Mouse (Mus musculus) megakaryocyte progenitor cell, adult 5-6 weeks (primary cell): ENCODE results near the gene Pin1. TPM values are rescaled to one million over a fixed set of nuclear protein-coding genes. Genes with fewer than 3 reads are reported as not detected.

Source experiments
- ATAC-seq: replicated peaks from 2 replicates; pipeline ENCODE4 v1.8.0; 2016; ENCODE audit warnings: mild to moderate bottlenecking, moderate TSS enrichment, inconsistent platforms; ENCODE audit not compliant: poor library complexity
- total RNA-seq, 2 experiments: library from RNA; stranded (forward) in 1 of 2; stranded (reverse) in 1 of 2; fragments of 157-497, 149-512 nt in 1 of 2; fragments of 200-1000 nt in 1 of 2; gene quantifications; 2 replicates each; pipeline versions ENCODE4 v1.2.3 to v1.2.4; 2015 to 2017

The Pin1 gene
- total RNA-seq, 2 experiments from 2014 or later: 18.5 to 19.1 TPM

GRCm38 (mm10) chr9:20696107-20696712 is 44.3 kb downstream of the Pin1 start:
- ATAC-seq: 0 out of 2 replicates have a peak, but pooled peaks have one; percentile 29

GRCm38 (mm10) chr9:20697466-20697865 is 45.6 kb downstream of the Pin1 start:
- ATAC-seq: no peak

DNA sequence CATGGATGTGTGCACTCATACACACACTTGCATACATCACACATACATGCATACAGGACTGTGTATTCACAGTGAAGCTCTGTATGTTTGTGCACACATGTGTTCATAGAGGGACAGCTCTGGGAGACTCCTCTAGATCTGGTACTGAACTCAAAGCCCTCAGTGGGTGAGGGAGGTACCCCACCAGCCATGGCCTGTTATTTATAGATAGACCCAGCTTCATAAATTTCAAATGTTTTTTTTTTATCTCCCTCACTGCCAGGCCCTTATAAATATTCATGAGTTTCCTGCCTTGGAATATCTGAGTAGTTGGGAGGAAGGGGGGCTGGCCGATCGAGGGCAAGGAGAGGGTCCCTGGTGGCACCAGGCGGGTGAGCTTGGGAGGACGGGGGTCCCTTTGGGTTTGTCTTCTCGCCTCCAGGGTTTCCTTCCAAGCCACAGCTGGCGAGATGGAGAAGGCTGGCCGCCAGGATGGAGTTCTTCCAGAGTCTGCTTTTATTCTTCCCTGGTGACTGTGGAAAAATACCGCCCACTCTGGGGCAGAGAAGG is 52.0 kb downstream of the Pin1 start:
- ATAC-seq: no peak

GRCm38 (mm10) chr9:20705420-20705819 is 53.5 kb downstream of the Pin1 start:
- ATAC-seq: no peak

- ATAC-seq: peak; percentile 39; the same call in 1 of the 2 replicates
Observed at GRCm38 (mm10) chr9:20705981-20706380, 54.1 kb downstream of the Pin1 start.

GRCm38 (mm10) chr9:20710471-20710870 is 58.6 kb downstream of the Pin1 start:
- ATAC-seq: no peak

- ATAC-seq: no peak
Observed at GRCm38 (mm10) chr9:20712934-20713477, 61.1 kb downstream of the Pin1 start.

DNA sequence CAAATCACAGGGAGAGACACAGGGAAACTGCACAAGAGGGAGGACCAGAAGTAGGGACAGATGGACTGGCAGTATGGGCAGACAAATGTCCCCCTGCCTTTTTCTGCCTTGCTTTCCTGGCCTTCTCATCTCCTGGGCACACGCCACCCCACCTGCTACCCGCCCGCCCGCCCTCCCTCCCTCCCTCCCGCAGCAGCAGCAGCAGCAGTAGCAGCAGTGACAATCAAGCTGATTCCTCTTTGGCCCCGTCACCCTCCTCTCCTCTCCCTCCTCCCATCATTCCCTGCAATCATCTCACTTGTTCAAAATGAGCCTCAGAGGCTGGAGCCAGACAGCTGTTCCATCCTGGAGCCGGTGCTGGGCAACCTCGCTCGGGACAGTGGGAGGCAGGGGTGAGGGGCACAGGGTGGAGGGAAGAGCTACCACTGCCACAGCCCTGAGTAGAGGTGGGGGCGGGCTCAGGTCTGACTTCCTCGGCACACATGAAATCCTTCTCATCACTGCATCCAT is 61.6 kb downstream of the Pin1 start:
- ATAC-seq: no peak

- peak; percentile 50; the same call in 1 of the 2 replicates for ATAC-seq
Observed at GRCm38 (mm10) chr9:20715332-20715731, 63.4 kb downstream of the Pin1 start.

Other genes starting within 250 kb of the Pin1 start
- 24.9 and 26.3 TPM in 2 replicates for gene Zfp26, start 191.9 kb upstream of the Pin1 start, total RNA-seq (2015)
- 16.2 and 61.3 TPM in 2 replicates for gene Zfp26, start 191.9 kb upstream of the Pin1 start, total RNA-seq (2017)
- gene Zfp426, start 159.3 kb upstream of the Pin1 start, total RNA-seq (2015): 20.2 and 22.4 TPM in 2 replicates
- gene Zfp426, start 159.3 kb upstream of the Pin1 start, total RNA-seq (2017): 22.5 and 28.4 TPM in 2 replicates
- gene Zfp266, start 130.7 kb upstream of the Pin1 start, total RNA-seq (2015): 40.6 and 48.8 TPM in 2 replicates
- 34.6 and 43.3 TPM in 2 replicates for gene Zfp266, start 130.7 kb upstream of the Pin1 start, total RNA-seq (2017)
- gene Zfp846, start 70.8 kb upstream of the Pin1 start, total RNA-seq (2015): 9.5 and 12.0 TPM in 2 replicates
- 4.7 and 5.6 TPM in 2 replicates for gene Zfp846, start 70.8 kb upstream of the Pin1 start, total RNA-seq (2017)
- 420 and 464 TPM in 2 replicates for gene Ubl5, start 9.2 kb upstream of the Pin1 start, total RNA-seq (2015)
- gene Ubl5, start 9.2 kb upstream of the Pin1 start, total RNA-seq (2017): 94.8 and 151 TPM in 2 replicates
- gene Fbxl12, start 7.3 kb upstream of the Pin1 start, total RNA-seq (2015): 8.3 and 17.3 TPM in 2 replicates
- gene Fbxl12, start 7.3 kb upstream of the Pin1 start, total RNA-seq (2017): 4.2 and 6.4 TPM in 2 replicates
- gene Olfm2, start 94.3 kb downstream of the Pin1 start, total RNA-seq (2015): 0.27 and 0.32 TPM in 2 replicates
- gene Olfm2, start 94.3 kb downstream of the Pin1 start, total RNA-seq (2017): 0.34 TPM in 1 of 2 replicates, not detected in the other
- 0.37 and 0.42 TPM in 2 replicates for gene Col5a3, start 163.0 kb downstream of the Pin1 start, total RNA-seq (2015)
- gene Col5a3, start 163.0 kb downstream of the Pin1 start, total RNA-seq (2017): 0.29 and 0.54 TPM in 2 replicates
- gene Rdh8, start 166.4 kb downstream of the Pin1 start, total RNA-seq (2015): not detected in 2 replicates
- gene Rdh8, start 166.4 kb downstream of the Pin1 start, total RNA-seq (2017): not detected in 2 replicates
- 11.8 and 16.3 TPM in 2 replicates for gene A230050P20Rik, start 216.5 kb downstream of the Pin1 start, total RNA-seq (2015)
- 18.1 and 24.1 TPM in 2 replicates for gene A230050P20Rik, start 216.5 kb downstream of the Pin1 start, total RNA-seq (2017)
- 0.73 and 0.81 TPM in 2 replicates for gene Angptl6, start 227.6 kb downstream of the Pin1 start, total RNA-seq (2015)
- 0.54 and 0.87 TPM in 2 replicates for gene Angptl6, start 227.6 kb downstream of the Pin1 start, total RNA-seq (2017)
- 46.8 and 49.6 TPM in 2 replicates for gene Ppan, start 236.1 kb downstream of the Pin1 start, total RNA-seq (2015)
- 147 and 151 TPM in 2 replicates for gene Ppan, start 236.1 kb downstream of the Pin1 start, total RNA-seq (2017)
- gene Eif3g, start 246.5 kb downstream of the Pin1 start, total RNA-seq (2015): 211 and 217 TPM in 2 replicates
- 234 and 248 TPM in 2 replicates for gene Eif3g, start 246.5 kb downstream of the Pin1 start, total RNA-seq (2017)